Mouse (Mus musculus): Measurements from ENCODE around the gene Psmb10. TPM values are rescaled to one million over a fixed set of nuclear protein-coding genes. Genes with fewer than 3 reads are reported as not detected.

The Psmb10 gene
- total RNA-seq, 2 experiments from 2014 or later, result 19.1 to 22.1 TPM

- peak; percentile 45 for DNase-seq
Measured at GRCm38 (mm10) chr8:105937496-105938305, 543 bp downstream of the Psmb10 start.

GRCm38 (mm10) chr8:105936866-105937475 is 1.3 kb downstream of the Psmb10 start:
- peak; percentile 90 for DNase-seq

- DNase-seq, result no peak
Measured at GRCm38 (mm10) chr8:105935863-105936603, 2.2 kb downstream of the Psmb10 start.

GRCm38 (mm10) chr8:105935105-105935504 is 3.1 kb downstream of the Psmb10 start:
- no peak for DNase-seq

GRCm38 (mm10) chr8:105933762-105934161 is 4.5 kb downstream of the Psmb10 start, which contains the start of gene Ctrl:
TSS of gene Ctrl (minus strand) at chr8:105933862.
- DNase-seq, result no peak

- DNase-seq, result no peak
Measured at GRCm38 (mm10) chr8:105932525-105932924, 5.7 kb downstream of the Psmb10 start.

- DNase-seq, result no peak
Measured at GRCm38 (mm10) chr8:105931271-105931670, 7.0 kb downstream of the Psmb10 start.

GRCm38 (mm10) chr8:105930602-105931001 is 7.6 kb downstream of the Psmb10 start:
- DNase-seq, result peak; percentile 61

GRCm38 (mm10) chr8:105925123-105925522 is 13.1 kb downstream of the Psmb10 start:
- no peak for DNase-seq

- no peak for DNase-seq
Measured at GRCm38 (mm10) chr8:105919390-105919789, 18.9 kb downstream of the Psmb10 start.

GRCm38 (mm10) chr8:105900941-105901616 is 37.2 kb downstream of the Psmb10 start:
- DNase-seq, result no peak

GRCm38 (mm10) chr8:105900180-105900940 is 37.9 kb downstream of the Psmb10 start, which contains the start of gene Pskh1:
TSS of gene Pskh1 (plus strand) at chr8:105900441.
- peak; percentile 90 for DNase-seq

GRCm38 (mm10) chr8:105897801-105898480 is 40.3 kb downstream of the Psmb10 start:
- DNase-seq, result no peak

GRCm38 (mm10) chr8:105893339-105893738 is 44.9 kb downstream of the Psmb10 start, which contains the start of gene Nrn1l:
TSS of gene Nrn1l (plus strand) at chr8:105893567.
- peak; percentile 74 for DNase-seq

- no peak for DNase-seq
Measured at GRCm38 (mm10) chr8:105892432-105892831, 45.8 kb downstream of the Psmb10 start.

- DNase-seq, result peak; percentile 51
Measured at GRCm38 (mm10) chr8:105890870-105891269, 47.4 kb downstream of the Psmb10 start.

- no peak for DNase-seq
Measured at GRCm38 (mm10) chr8:105889756-105890465, 48.3 kb downstream of the Psmb10 start.

Data from gastrocnemius, postnatal 25 days (tissue).